Mouse (Mus musculus) MEL (cell line): ENCODE data around the gene Akap13. TPM values are rescaled to one million over a fixed set of nuclear protein-coding genes. Genes with fewer than 3 reads are reported as not detected.

Source experiments
- DNase-seq: peaks from one replicate; pipeline ENCODE4 v3.0.0; 2011; ENCODE audit warnings: low read depth, low spot score
- H3K27ac ChIP-seq: 2 replicates; pipeline ENCODE4 v1.5.1; 2012; ENCODE audit warnings: low read depth, mild to moderate bottlenecking, control low read depth, low read length, moderate library complexity; ENCODE audit not compliant: control insufficient read depth
- H3K27me3 ChIP-seq, 2 experiments: fragments of 150-350 bp in 1 of 2; sonication (generic) in 1 of 2; 2 replicates each; pipeline ENCODE4 v1.6.1; 2012; ENCODE audit warnings: low read length in 2 of 2, mild to moderate bottlenecking in 2 of 2, improper control_type of control experiment in 1 of 2, moderate library complexity in 1 of 2; ENCODE audit not compliant: insufficient read depth in 2 of 2, control insufficient read depth in 1 of 2
- H3K36me3 ChIP-seq, 2 experiments: 2 replicates each; pipeline ENCODE4 v1.6.1; 2012 to 2014; ENCODE audit warnings: low read length in 2 of 2, improper control_type of control experiment in 1 of 2, inconsistent platforms in 1 of 2, mild to moderate bottlenecking in 1 of 2; ENCODE audit not compliant: insufficient read depth in 2 of 2, control insufficient read depth in 1 of 2
- H3K4me1 ChIP-seq, 2 experiments: fragments of 150-350 bp in 1 of 2; sonication (generic) in 1 of 2; 2 replicates each; pipeline ENCODE4 v1.6.1; 2012; ENCODE audit warnings: low read length in 2 of 2, improper control_type of control experiment in 1 of 2, mild to moderate bottlenecking in 1 of 2; ENCODE audit not compliant: insufficient read depth in 2 of 2, control insufficient read depth in 1 of 2
- H3K4me3 ChIP-seq, 2 experiments: fragments of 150-350 bp in 1 of 2; sonication (generic) in 1 of 2; 2 replicates each; pipeline ENCODE4 v1.5.1; 2012; ENCODE audit warnings: low read depth in 2 of 2, low read length in 2 of 2, mild to moderate bottlenecking in 2 of 2, moderate library complexity in 2 of 2, control low read depth in 1 of 2, improper control_type of control experiment in 1 of 2; ENCODE audit not compliant: control insufficient read depth in 1 of 2, insufficient read depth in 1 of 2
- H3K79me2 ChIP-seq: 2 replicates; pipeline ENCODE4 v1.6.1; 2012; ENCODE audit warnings: mild to moderate bottlenecking, low read length, moderate library complexity; ENCODE audit not compliant: control insufficient read depth, poor library complexity, insufficient read depth
- H3K9ac ChIP-seq: 2 replicates; pipeline ENCODE4 v1.6.1; 2012; ENCODE audit warnings: low read depth, mild to moderate bottlenecking, control low read depth, low read length, moderate library complexity; ENCODE audit not compliant: control insufficient read depth, poor library complexity, severe bottlenecking
- H3K9me3 ChIP-seq: fragments of 150-350 bp; sonication (generic); replicated peaks from 2 replicates; pipeline ENCODE4 v1.6.1; 2012; ENCODE audit warnings: mild to moderate bottlenecking, low read length, improper control_type of control experiment, moderate library complexity; ENCODE audit not compliant: insufficient read depth
- BHLHE40 ChIP-seq: IDR thresholded peaks from 2 replicates; pipeline ENCODE4 v1.6.1; 2012; ENCODE audit warnings: low read depth, mild to moderate bottlenecking, inconsistent platforms, low read length, improper control_type of control experiment, borderline replicate concordance
- CHD2 ChIP-seq: IDR thresholded peaks from 2 replicates; pipeline ENCODE4 v1.6.1; 2011; ENCODE audit warnings: low read length, improper control_type of control experiment
- ELF1 ChIP-seq: IDR thresholded peaks from 2 replicates; pipeline ENCODE4 v1.6.1; 2014; ENCODE audit warnings: low read depth, mild to moderate bottlenecking, inconsistent platforms, low read length, improper control_type of control experiment, moderate library complexity
- EP300 ChIP-seq, 2 experiments: IDR thresholded peaks; 2 replicates each; pipeline ENCODE4 v1.6.1; 2011; ENCODE audit warnings: improper control_type of control experiment in 2 of 2, low read length in 2 of 2, low read depth in 1 of 2, mild to moderate bottlenecking in 1 of 2
- GABPA ChIP-seq: IDR thresholded peaks from 2 replicates; pipeline ENCODE4 v1.6.1; 2012; ENCODE audit warnings: low read depth, mild to moderate bottlenecking, inconsistent platforms, low read length, improper control_type of control experiment, moderate library complexity
- HCFC1 ChIP-seq: IDR thresholded peaks from 2 replicates; pipeline ENCODE4 v1.6.1; 2012; ENCODE audit warnings: low read depth, mild to moderate bottlenecking, inconsistent platforms, low read length, improper control_type of control experiment, moderate library complexity
- JUND ChIP-seq: IDR thresholded peaks from 2 replicates; pipeline ENCODE4 v1.6.1; 2011; ENCODE audit warnings: low read depth, mild to moderate bottlenecking, improper control_type of control experiment, low read length
- MAZ ChIP-seq: IDR thresholded peaks from 2 replicates; pipeline ENCODE4 v1.6.1; 2012; ENCODE audit warnings: low read depth, mild to moderate bottlenecking, inconsistent platforms, low read length, improper control_type of control experiment
- MEF2A ChIP-seq: IDR thresholded peaks from 2 replicates; pipeline ENCODE4 v1.6.1; 2014; ENCODE audit warnings: low read depth, mild to moderate bottlenecking, inconsistent platforms, low read length, improper control_type of control experiment; ENCODE audit not compliant: poor library complexity, insufficient replicate concordance, severe bottlenecking; ENCODE audit errors: extremely low read depth
- MYB ChIP-seq: IDR thresholded peaks from 2 replicates; pipeline ENCODE4 v1.6.1; 2011; ENCODE audit warnings: mild to moderate bottlenecking, low read depth, low read length, improper control_type of control experiment
- POLR2A ChIP-seq, 2 experiments: IDR thresholded peaks; 2 replicates each; pipeline ENCODE4 v1.6.1; 2011 to 2012; ENCODE audit warnings: low read length in 2 of 2, mild to moderate bottlenecking in 2 of 2, control low read depth in 1 of 2, improper control_type of control experiment in 1 of 2, low read depth in 1 of 2, moderate library complexity in 1 of 2; ENCODE audit not compliant: control insufficient read depth in 1 of 2, insufficient read depth in 1 of 2, poor library complexity in 1 of 2
- SIN3A ChIP-seq: IDR thresholded peaks from 2 replicates; pipeline ENCODE4 v1.6.1; 2012; ENCODE audit warnings: low read length, improper control_type of control experiment, inconsistent platforms
- SMC3 ChIP-seq: IDR thresholded peaks from 2 replicates; pipeline ENCODE4 v1.6.1; 2011; ENCODE audit warnings: low read depth, low read length, improper control_type of control experiment
- TAL1 ChIP-seq: IDR thresholded peaks from 2 replicates; pipeline ENCODE4 v1.6.1; 2012; ENCODE audit warnings: mild to moderate bottlenecking, inconsistent platforms, low read length, moderate library complexity, mixed read lengths
- TBP ChIP-seq: IDR thresholded peaks from 2 replicates; pipeline ENCODE4 v1.8.0; 2011; ENCODE audit warnings: low read depth, low read length, improper control_type of control experiment
- TCF12 ChIP-seq: IDR thresholded peaks from 2 replicates; pipeline ENCODE4 v1.6.1; 2014; ENCODE audit warnings: low read depth, mild to moderate bottlenecking, inconsistent platforms, low read length, improper control_type of control experiment, moderate library complexity
- USF2 ChIP-seq, 2 experiments: IDR thresholded peaks; 2 replicates each; pipeline ENCODE4 v1.6.1; 2011 to 2012; ENCODE audit warnings: improper control_type of control experiment in 2 of 2, low read length in 2 of 2, borderline replicate concordance in 1 of 2, inconsistent platforms in 1 of 2, low read depth in 1 of 2, mild to moderate bottlenecking in 1 of 2; ENCODE audit not compliant: insufficient read depth in 1 of 2
- ZC3H11A ChIP-seq: IDR thresholded peaks from 2 replicates; pipeline ENCODE4 v1.6.1; 2012; ENCODE audit warnings: low read depth, mild to moderate bottlenecking, inconsistent platforms, low read length, improper control_type of control experiment
- ZMIZ1 ChIP-seq: IDR thresholded peaks from 2 replicates; pipeline ENCODE4 v1.6.1; 2012; ENCODE audit warnings: low read depth, mild to moderate bottlenecking, inconsistent platforms, low read length, improper control_type of control experiment, moderate library complexity
- polyA plus RNA-seq, 2 experiments: library from polyadenylated mRNA; stranded (reverse) in 1 of 2; unstranded in 1 of 2; fragments of >175 nt in 1 of 2; fragments of >200 nt in 1 of 2; gene quantifications; 2 replicates each; pipeline versions ENCODE4 v1.2.1 to v1.2.4; 2012; ENCODE audit warnings: low replicate concordance in 2 of 2, low read depth in 1 of 2; ENCODE audit not compliant: insufficient read length in 2 of 2, insufficient read depth in 1 of 2, missing spikeins in 1 of 2
- total RNA-seq: library from RNA; depleted of rRNA; stranded (reverse); fragments of 300-350 nt; gene quantifications from 2 replicates; pipeline ENCODE4 v1.2.3, GENCODE M21; 2012

The Akap13 gene
- total and polyA plus RNA-seq, 3 experiments: 4.1 to 4.5 TPM; not detected in 1

DNA sequence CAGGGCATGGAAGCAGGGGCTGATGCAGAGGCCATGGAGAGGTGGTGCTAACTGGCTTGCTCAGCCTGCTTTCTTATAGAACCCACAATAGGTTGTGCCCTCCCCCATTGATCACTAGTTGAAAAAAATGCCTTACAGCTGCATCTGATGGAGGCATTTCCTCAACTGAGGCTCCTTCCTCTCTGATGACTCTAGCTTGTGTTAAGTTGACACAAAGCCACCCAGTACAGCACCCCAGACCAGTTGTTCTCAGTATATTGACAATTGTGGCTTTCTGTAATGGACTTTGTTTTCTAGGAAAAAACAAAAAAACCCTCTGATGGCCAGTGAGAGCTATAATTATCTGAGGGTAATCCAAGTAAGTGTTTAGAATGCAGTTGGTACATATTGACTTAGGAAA lies 178.1 kb downstream of the Akap13 start:
- Histone ChIP-seq H3K27ac (no peak overlapping the region), H3K79me2 (no peaks in the 10 kb centered on the region), H3K36me3 (no peaks in the 10 kb centered on the region), H3K4me1 (no peaks in the 10 kb centered on the region), H3K9me3 (no peaks in the 10 kb centered on the region), H3K27me3 (no peaks in the 10 kb centered on the region), H3K9ac (no peak overlapping the region), H3K4me3 (no peak overlapping the region)
- TF ChIP-seq JUND (no peak), EP300 (IDR thresholded peaks at IDR 0.05; ENCODE audit: low read depth in 1 of 2, low read length in 2 of 2) (no peak), MAZ (no peak), ZC3H11A (no peak), CHD2 (no peak), ELF1 (no peak), TAL1 (no peak), BHLHE40 (no peak), POLR2A (IDR thresholded peaks at IDR 0.05; ENCODE audit: control insufficient read depth in 1 of 2, insufficient read depth in 1 of 2, low read depth in 1 of 2, low read length in 2 of 2, poor library complexity in 1 of 2) (no peak), SMC3 (no peak), MYB (no peak), TBP (no peak), SIN3A (no peak), USF2 (IDR thresholded peaks at IDR 0.05; ENCODE audit: borderline replicate concordance in 1 of 2, insufficient read depth in 1 of 2, low read depth in 1 of 2, low read length in 2 of 2) (no peak), TCF12 (no peak), ZMIZ1 (no peak)
- no peak for DNase-seq

DNA sequence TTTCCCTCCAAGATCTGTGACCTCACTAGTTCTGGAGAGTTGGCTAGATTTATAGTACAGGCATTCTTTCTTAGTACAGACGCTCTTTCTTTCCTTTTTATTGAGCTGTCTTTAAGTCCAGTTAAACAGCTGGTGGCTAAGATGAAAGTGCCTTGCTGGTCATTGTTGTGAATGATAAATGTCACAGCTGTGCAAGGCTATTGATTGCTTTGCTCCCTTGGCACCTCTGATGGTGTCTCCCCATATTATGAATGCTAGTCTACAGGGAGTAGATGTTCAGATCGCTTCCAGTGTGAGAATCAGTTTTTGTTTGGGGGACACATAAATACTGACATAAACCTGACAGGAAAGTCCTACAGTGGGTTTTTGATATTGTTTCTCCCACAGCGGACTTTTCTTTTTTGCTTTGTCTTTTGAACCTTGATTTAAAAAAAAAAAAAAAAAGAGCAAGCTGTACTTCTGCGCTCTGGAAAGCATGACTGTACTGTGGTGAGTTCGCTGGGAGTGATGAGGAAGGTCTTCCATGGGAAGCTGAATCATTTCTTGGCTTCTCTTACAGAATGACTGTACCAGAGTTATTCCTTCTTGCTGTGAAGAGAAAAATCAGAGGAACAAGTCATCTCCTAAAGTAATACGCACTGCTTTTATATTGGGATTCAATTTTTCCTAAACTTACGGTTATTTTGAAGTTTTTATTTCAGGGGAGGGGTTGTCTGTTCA lies 178.6 kb downstream of the Akap13 start:
- no peaks in the 10 kb centered on the region for H3K9me3 ChIP-seq
- DNase-seq: no peak
- no peak overlapping the region for H3K9ac ChIP-seq
- H3K27me3 ChIP-seq: no peaks in the 10 kb centered on the region
- no peak overlapping the region for H3K27ac ChIP-seq
- H3K4me3 ChIP-seq: no peak overlapping the region
- no peaks in the 10 kb centered on the region for H3K36me3 ChIP-seq
- no peak for TF ChIP-seq MEF2A
- TF ChIP-seq HCFC1: no peak
- TF ChIP-seq GABPA: no peak
- no peaks in the 10 kb centered on the region for H3K79me2 ChIP-seq
- no peaks in the 10 kb centered on the region for H3K4me1 ChIP-seq
